Mouse (Mus musculus) liver, embryonic 14.5 days (tissue): ENCODE results near the gene Svop.
A peak's percentile ranks its signal among the peaks of the same experiment; 100 is the strongest.

ENCODE experiments used
- CTCF ChIP-seq: IDR thresholded peaks from 2 replicates; pipeline ENCODE4 v1.5.1; 2016; ENCODE audit warnings: antibody characterized with exemption, low read depth, control low read depth
- EP300 ChIP-seq: IDR thresholded peaks from 2 replicates; pipeline ENCODE4 v1.6.1; 2016; ENCODE audit warnings: antibody characterized with exemption, low read depth

DNA sequence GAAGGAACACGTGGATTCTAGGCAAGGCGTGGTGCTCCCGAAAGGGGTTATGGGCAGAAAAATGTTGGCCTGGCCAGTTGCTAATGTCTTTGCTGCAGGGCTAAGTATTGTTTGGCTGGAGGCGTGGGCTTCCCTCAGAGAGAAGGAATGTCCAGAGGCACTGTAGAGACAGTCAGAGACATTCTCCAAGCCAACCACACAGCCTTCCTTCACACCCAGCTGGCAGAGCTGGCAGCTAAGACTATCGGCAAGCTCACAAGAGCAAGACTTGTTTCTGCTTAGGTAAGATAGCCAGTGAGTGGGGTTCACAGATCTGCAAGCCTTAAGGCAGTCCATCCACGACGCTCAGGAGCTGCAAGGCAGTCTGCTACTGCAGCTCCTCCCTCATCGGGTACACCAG is 114.1 kb downstream of the Svop start:
- TF ChIP-seq CTCF (no peak), EP300 (peak; percentile 92)
